Mouse (Mus musculus) cerebellum, postnatal 10 days (tissue): Measurements from ENCODE around the gene Nav2.

ENCODE experiments used
- DNase-seq, 2 experiments: peaks; one replicate each; pipeline ENCODE4 v3.0.0; 2021; ENCODE audit warnings: mixed read lengths in 2 of 2

Gene Nav2

DNA sequence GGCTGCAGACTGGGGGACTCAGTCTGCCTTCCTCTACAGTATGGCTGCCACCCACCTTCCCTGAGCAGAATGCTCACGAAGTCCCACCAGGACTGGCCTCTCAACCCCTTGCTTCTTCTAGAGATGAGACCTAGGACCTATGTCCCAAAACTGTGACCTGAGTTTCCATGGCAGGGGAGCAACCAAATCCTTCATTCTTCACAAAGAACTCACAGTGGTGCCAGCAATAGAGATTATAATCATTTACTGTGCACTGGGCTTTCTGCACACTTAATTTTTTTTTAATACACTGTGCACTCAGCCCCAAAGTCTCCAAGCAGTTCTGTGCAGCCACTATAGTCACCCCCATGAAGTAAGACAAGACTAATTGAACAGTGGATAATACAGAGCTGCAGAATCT is 196.3 kb downstream of the Nav2 start:
- no peak for DNase-seq

DNA sequence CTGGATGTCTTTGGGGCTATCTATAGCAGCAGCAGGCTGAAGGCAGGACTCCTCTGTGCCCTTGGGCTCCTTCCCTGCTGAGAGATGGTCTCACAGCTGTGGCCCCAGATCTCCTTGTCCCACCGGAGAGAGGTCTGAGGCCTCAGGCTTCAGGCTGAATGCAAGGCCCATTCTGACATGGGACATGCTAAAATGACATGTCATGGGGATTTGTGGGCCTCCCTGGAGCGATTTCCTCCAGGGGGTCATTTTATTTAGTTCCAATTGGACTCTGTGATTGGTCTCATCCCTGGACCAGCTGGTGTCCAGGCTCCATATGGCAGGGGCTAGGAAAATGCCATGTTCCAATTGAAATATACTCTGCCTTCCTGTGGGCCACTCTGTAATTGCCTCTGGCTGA is 197.0 kb downstream of the Nav2 start:
- DNase-seq, result peak in 1 of 2 experiments; percentile 74

DNA sequence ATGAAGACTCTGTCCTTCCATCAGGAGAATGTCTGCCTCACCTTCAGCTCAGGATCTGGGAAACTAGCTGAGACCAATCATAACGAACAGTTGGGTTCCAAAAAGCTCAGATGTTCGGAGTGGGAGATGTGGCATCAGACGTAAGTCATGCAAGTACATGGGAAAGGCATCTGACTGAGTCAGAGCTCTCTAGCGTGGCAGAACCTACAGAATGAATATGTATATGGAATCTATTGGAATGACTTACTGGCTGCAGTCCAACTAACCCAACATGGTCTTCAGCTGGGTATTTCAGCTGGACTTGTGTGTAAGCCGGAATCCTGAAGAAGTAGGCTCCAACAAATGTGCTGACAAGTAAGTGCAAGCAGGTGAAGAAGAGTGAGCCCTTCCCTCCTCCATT is 199.6 kb downstream of the Nav2 start:
- DNase-seq, result no peak

DNA sequence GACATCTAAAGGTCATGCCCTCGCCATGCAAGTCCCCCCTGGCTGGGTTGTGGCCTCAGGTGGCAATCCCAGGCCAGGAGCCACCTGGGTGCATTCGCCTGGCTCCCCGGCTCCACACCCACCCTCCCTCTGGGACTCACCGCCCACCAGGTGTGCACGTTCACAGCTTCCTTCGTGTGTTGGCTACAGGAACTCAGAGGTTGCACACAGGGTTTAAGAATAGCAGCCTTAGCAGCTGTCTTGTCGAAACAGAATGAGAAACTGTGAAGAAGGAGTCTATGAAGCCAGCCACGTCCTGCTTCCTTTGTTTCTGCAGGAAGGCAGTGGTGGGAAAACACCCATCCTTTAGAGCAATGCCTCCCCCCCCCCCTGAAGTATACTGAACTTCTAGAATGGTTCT is 210.5 kb downstream of the Nav2 start:
- DNase-seq, result no peak

DNA sequence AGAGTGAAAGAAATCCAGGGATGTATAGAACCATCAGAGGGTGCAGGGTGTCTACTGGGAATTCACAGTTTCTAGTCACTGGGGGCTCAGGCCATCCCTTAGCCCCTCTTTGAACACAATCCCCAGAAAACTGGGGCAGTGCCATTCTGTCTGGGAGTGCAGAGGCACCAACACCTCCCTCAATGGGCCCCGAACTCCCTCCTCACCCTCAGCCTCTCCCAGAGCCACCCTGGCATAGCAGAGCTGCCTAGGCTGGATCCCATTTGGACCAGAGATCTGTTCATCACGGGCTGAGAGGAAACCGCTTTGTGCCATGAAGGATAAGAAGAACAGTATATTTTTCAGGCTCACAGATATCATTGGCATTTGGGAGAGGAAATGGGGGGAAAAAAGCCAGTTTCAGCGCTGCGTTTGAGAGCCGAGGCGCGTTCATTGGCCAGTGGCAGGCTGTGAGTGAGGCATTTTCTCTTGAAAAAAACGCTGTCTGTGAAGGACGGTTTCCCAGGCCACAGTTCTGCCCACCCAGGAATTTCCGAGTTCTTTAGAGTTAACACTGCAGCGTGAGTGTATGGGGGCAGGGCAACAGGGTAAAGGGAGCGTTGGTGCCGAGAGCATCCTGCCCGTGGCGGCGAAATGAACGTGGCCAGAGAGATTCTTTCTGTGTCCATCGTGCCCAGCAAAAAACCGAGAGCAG is 211.4 kb downstream of the Nav2 start:
- peak; percentile 66 to 67 for DNase-seq

DNA sequence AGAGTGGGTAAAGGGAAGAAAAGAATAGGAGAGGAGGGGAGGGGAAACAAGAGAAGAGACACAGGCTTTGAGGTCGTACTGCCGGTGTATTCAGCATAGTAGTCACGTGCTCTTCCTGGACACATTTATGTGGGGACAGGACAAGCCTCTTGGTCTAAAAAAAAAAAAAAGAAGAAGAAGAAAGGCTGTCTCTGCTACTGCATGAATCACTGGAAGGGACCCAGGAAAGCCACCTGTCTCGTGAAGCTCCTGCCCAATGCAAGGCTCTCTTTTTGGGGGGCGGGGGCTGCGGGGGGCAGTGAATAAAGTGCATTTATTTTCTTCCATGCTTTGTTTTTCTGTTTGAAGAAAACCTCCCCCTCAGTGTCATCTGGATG is 212.0 kb downstream of the Nav2 start:
- DNase-seq, result peak; percentile 74 to 77

DNA sequence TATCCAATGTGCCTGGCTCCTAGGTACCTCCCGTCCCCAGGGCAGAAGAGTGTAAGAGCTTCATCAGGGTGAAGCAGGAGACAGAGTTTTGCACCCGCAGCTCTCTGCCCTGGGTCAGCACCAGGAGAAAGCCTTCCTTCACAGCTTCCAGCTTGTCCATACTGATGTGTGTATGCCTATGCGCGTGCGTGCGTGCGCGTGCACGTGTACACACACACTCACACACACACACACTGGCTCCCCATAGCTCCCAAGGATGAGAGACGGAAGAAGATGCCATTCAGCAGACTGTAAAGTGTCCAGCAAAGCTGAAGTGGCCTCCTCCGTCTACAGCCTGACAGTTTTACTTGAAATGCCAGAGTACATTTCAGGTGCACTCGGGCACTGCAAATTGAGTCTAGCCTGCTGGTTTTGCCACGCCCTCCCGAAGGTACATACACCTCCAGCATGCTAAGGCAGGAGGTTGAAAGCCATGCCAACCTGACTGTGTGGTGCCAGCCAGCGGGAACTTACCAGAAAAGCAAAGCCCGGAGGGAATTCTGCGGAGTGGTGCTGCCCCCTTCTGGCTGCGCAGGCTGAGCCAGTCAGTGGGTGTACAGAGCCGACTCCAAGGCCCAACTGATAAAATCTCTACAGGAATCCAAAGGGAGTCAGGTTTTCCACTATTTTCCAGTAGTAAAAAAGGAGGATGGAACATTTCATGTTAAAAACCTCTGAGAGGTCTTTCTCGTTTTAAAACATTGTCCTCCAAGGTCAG is 212.6 kb downstream of the Nav2 start:
- DNase-seq, result peak; percentile 98 to 99

DNA sequence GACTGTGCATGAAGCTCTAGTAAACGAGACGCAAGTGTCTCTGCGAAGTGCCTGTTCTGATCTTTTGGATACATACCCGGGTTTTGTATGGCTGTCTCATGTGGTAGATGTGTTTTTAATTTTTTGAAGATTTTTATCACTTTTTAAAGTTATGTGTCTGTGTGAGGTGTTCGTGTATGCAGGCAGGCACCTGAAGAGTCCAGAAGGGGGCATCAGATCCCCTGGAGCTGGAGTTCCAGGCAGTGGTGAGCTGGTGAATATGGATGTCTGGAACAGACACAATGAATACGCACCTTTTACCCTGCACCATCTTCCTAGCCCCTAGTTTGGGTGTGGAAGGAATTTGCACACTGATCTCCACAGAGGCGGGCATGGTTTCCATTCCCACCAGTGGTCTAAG is 214.0 kb downstream of the Nav2 start:
- DNase-seq, result no peak

DNA sequence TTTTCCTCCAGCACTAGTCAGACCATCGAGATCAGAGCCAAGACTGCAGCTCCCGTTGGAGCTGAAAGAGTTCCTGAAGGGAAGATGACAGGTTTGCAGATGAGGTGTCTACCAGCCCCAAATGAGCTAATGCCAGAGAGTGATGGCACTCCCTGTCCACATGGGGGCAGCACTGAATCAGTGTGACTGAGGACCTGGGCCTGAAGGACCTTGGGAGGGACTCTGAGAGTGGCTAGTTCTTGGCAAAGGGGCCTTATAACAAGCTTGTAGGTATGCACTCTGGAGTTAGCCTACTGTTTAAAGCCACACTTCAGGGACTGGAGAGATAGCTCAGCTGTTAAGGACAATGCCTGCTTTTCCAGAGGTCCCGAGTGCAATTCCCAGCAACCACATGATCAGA is 217.0 kb downstream of the Nav2 start:
- peak; percentile 86 to 90 for DNase-seq

DNA sequence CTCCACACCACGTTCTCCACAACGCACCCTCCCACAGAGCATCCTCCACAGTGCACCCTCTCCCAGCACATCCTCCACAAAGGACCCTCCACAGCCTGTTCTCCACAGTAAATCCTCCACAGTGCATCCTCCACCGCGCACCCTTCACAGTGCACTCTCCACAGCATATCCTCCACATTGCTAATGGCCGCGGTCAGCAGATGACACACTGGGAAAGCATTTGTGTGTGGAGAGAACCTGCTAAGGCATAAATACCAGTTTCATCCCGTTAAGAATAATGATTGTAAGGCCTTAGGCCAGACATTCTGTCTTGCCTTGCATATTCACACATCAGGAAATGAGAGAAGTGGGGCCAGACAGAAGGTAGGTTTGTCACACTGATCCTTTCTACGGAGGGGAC is 219.7 kb downstream of the Nav2 start:
- no peak for DNase-seq

DNA sequence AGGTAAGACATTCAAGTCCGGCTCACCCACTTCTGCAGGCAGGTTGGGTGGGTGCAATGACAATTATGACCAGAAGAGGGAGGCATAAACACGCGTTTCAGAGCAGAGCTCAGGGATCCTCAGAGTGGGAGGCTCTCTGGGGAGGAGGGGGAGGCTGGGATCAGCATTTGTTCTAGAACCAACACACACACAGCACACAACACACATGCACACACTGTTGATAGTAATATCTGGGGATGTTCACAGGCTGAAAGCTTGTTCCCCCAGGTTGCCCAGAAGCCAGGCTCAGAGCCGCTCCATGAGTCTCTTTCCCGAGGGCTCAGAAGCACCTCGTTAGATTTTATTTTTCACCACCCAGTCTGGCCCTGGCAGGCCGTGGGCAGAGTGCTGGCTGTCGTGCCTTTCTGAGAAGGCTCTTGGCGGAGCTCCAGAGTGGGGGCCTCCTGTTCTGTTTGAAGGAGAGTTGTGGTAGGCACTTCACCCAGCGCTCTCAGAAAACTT is 224.4 kb downstream of the Nav2 start:
- DNase-seq, result peak; percentile 93 to 96

DNA sequence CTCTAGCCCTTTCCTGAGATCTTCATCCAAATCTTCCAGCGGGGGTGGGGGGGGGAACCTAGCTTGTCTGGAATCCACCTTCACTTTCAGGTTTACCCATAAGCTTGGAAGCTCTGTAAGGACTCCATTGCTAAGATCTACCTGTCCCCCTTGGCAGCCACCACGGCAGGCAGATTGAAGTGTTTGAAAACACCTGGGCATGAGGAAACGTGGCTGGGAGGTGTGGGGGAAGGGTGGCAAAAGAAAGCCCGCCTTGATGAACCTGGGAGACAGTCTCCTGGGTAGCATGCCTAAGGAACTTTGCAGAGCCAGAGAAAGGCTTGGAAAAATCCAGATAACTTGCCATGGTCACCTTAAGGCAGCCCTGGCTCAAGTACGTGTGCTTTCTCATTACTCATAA is 225.9 kb downstream of the Nav2 start:
- no peak for DNase-seq

DNA sequence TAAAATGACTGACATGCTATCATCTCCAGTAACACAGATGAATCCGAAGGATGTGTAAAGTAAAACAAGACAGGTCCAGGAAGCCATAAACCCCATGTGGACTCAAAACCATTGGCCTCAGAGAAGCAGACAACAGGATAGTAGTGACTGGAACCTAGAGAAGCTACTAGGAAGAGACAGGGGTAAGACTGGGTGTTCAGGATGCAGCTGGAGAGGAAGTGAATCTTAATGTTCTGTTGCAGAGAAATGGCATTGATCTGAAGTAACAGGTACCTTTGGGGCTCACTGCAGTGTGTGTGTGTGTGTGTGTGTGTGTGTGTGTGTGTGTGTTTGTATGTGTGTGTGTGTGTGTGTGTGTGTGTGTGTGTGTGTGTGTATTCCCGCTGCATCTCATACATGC is 231.2 kb downstream of the Nav2 start:
- no peak for DNase-seq

DNA sequence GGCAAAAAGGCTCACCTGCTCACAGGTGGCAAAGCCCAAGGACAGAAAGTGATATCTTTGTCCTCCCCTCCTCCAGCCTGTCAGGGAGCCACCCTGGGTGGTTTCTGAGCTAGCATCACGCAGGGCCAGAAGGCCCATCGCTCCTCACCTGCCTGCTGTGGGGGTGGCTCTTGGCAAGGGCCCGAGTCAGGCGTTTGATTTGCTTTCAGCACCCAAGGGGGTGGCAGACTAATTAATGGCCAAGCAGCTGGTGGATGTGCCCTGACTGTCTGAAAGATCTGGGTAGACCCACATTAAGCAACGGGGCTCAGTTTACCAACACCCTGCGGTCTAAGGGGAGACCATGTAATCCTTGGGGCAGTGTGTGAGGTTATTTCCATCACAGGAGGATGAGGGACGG is 235.4 kb downstream of the Nav2 start:
- peak in 1 of 2 experiments; percentile 29 for DNase-seq

DNA sequence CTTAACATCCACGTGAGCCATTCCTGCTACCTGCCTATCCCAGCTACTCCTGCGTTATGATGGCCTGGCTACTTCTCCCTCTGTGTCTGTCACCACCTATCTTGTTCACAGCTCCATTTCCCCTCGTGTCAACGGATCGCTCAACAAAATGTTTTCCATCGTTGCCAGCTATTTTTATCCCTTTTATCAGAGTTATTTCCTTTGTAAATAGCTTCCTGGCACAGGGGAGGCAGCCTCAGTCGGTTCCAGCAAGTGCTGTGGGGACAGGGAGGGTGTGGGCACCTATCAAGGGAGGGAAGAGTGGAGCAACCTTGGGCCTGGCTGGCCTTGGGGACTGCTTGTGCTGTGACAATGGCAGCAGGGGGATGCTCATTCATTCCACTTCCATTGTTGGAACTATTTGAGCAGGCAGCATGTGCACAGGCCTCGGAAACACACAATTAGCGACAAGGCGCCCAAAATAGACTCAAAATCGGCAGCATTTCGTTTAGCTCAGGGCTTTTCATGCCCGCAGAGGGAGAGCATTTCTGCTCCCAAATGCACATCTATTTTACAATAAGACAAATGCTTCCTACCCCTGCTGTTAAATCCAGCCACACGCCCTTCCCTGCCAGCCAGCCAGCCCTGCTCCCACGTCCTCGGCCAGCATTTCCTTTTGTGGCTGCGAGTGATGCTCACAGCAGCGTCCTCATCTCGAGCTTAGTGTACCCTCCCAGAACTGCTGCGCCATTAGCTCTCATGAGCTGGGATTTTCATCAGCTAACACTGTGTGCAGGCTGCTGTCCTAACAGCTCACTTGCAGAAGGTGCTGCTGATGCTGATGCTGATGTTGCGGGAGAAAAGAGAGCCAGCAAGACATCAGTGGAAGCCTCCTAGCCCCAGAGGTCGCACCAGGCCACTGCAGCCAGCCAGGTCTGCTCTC is 237.5 kb downstream of the Nav2 start:
- peak; percentile 49 to 51 for DNase-seq

DNA sequence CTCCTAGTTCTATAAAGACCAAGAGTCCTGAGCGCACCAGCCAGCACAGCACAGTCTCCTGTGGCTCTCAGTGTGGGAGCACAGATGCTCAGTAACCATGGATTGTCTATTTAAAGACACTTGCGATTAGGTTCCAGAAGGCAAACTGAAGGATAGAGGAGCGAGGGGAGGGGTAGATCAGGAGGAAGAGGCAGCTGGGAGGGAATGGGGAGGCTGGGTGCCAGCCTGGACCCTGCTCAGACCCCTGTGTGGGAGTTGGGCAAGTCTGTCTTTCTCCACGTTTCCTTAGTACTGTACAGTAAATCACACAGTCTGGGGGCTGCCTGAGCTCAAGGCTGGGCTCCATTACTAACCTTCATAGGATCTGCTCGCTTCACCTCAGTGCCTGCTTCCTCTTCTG is 243.8 kb downstream of the Nav2 start:
- peak; percentile 49 to 68 for DNase-seq

DNA sequence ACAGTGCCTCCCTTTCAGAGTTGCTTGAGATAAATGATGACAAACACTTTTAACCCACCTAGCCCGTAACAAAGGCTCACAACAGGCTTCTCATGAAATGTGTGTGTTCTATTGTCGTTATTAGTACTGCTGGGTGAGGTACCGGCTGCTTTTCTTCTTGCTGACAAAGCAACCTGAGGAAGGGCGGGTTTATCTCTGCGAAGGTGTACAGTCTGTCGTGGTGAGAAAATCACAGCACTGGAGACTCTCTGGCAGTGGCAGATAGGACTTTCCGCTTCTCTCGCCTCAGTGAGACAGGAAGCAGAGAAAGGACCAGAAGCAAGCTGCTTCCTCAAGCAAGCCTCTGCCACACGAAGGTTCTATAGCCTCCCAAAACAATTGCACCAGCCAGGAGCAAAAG is 244.2 kb downstream of the Nav2 start:
- DNase-seq, result no peak

DNA sequence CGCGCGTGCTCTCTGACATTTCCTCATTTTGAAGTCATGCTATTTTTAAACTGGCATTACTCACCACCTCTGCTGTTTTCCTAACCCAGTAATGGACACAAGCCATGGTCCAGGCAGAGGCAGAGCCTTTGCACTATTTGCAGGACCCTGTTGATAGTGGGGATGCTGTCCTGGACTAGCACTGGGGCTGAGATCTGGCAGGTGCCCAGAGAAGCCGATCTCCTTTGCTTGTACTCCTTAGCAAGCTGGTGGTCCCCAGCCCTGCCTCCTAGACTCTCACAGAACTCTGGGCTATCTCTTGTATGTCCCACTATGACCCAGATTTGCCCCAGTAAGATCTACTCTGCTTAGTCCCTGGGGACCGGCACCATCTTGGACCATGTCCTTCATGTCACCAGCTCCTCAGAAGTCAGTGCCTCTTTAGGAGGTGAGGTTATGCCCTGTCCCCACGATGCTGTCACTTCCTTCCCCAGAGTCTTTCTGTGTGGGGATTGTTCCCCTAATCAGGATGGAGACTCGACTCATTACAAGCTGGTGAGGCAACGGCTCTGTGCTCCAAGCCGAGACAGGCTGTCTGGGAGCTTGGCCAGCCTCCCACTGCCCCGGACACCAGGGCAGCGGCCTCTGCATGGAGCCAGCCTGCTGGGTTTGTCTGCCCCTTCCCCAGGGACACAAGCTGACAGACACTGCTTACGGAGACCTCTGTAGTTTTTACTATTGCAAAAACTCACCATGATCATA is 250.3 kb downstream of the Nav2 start:
- peak; percentile 54 to 64 for DNase-seq

DNA sequence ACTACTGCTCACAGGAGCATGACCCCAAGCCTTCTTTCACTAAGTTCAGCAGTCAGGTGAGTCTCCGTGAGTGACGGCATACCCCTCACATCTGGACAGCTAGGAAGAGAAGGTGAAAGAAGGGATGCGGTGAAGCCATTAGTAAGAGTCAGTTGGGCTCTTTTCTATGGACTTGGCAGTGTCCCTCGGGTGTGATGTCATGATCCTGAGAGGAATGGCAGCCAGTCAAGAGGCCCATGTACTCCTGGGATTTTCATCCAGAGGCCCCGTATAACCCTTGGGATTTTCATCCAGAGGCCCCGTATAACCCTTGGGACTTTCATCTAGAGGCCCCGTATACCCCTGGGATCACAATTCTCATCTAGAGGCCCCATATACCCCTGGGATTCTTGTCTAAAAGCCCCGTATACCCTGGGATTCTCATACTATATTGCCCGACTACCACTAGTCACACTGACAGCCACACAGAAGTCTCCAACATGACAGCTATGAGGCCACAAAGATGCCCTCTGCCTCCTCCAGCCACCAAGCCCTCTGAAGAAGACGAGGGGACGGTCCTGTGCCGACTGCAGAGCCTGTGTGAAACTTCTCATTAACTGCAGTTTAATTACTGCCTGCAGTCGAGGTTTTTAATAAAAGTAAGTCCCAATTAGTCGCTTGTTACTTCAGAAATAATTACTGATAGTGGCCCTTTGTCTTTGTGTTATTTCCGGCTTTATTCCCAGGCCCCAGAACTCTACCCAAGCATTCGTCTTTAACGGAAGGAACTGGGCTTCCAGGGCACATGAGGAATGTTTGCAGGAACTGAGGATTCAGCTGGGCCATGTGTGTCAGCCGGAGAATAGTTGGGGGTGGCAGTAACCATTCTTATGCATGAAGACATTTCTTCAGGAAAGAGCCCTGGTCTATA is 251.4 kb downstream of the Nav2 start:
- DNase-seq, result no peak

DNA sequence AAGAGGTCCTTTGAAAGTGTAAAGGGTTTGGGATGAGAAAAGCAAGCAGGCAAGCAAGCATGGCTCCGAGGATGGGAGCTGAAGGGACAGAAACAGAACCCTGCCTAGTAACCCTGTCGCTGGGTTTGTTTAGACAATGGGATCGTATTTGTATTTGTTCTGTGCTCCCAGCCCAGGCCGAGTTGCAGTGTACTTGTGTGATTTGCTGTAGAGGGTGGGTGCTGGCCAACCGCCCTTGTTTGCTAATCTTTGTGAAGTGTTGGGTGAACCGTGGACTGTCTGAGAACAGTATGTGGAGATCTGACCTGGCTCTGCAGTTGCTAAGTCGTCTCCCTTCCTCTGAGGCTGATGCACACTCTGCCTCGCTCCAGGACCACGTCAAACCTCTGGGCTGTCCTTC is 253.6 kb downstream of the Nav2 start:
- DNase-seq, result no peak

DNA sequence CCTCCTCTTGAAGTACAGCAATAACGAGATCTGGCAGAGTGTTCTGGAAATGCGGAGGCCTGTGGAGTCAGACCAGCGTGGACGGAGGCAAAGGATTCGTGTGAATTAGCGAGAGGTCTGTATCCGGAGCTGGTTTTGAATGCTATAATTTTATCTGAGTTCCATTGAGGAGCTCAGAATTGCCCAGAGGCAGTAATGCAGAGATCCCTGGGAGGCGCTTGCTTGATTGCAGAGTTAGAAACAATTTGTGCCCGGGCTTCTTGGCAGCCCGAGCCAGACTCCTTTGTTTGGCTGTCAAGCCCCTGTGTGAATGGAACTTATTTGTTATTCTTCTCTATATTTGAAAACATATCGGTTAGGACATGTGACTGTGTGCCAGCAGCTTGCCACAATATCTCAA is 255.3 kb downstream of the Nav2 start:
- peak; percentile 31 to 49 for DNase-seq
